Mouse (Mus musculus): Measurements from ENCODE around the gene Cxcl16. TPM values are rescaled to one million over a fixed set of nuclear protein-coding genes. Genes with fewer than 3 reads are reported as not detected.
"Not testable (repeated sequence)": the region's sequence is repeated elsewhere in the genome, so short reads cannot be mapped to it uniquely, and the experiment has no call there.

Cxcl16 gene
- polyA plus RNA-seq, 1 experiment from 2014 or later = 0.46 TPM

GRCm38 (mm10) chr11:70473291-70473690 is 13.5 kb upstream of the Cxcl16 start:
- not testable (repeated sequence) for H3K27me3 ChIP-seq (ENCODE audit: low read depth, poor library complexity, severe bottlenecking); H3K27ac ChIP-seq (replicated peaks); H3K9me3 ChIP-seq (replicated peaks); H3K4me1 ChIP-seq; H3K4me3 ChIP-seq; DNase-seq (ENCODE audit: low spot score); H3K36me3 ChIP-seq
- 89% methylated on average over 5 of the region's 5 CpGs for whole genome bisulfite sequencing

- H3K9me3 ChIP-seq (replicated peaks) = no peaks in the 10 kb centered on the region
- H3K4me1 ChIP-seq = no peaks in the 10 kb centered on the region
- H3K4me3 ChIP-seq = no peak overlapping the region
- no peak for DNase-seq (ENCODE audit: low spot score)
- H3K27ac ChIP-seq (replicated peaks) = no peak overlapping the region
- no peaks in the 10 kb centered on the region for H3K36me3 ChIP-seq
- no peaks in the 10 kb centered on the region for H3K27me3 ChIP-seq (ENCODE audit: low read depth, poor library complexity, severe bottlenecking)
Measured at GRCm38 (mm10) chr11:70472716-70473115, 12.9 kb upstream of the Cxcl16 start.

- Histone ChIP-seq H3K9me3 (replicated peaks) (no peaks in the 10 kb centered on the region), H3K4me3 (no peak overlapping the region), H3K36me3 (no peaks in the 10 kb centered on the region), H3K27ac (replicated peaks) (no peak overlapping the region), H3K4me1 (peaks cover 12% of the 10 kb centered on the region), H3K27me3 (ENCODE audit: low read depth, poor library complexity, severe bottlenecking) (peaks cover 28% of the 10 kb centered on the region)
- 89% methylated on average over 3 of the region's 3 CpGs for whole genome bisulfite sequencing
- no peak for DNase-seq (ENCODE audit: low spot score)
Measured at GRCm38 (mm10) chr11:70469764-70470163, 10.0 kb upstream of the Cxcl16 start.

- peaks cover 15% of the 10 kb centered on the region for H3K4me1 ChIP-seq
- no peak overlapping the region for H3K4me3 ChIP-seq
- 88% methylated on average over 5 of the region's 5 CpGs for WGBS
- H3K9me3 ChIP-seq (replicated peaks) = no peaks in the 10 kb centered on the region
- H3K27ac ChIP-seq (replicated peaks) = no peak overlapping the region
- no peaks in the 10 kb centered on the region for H3K36me3 ChIP-seq
- peaks cover 45% of the 10 kb centered on the region for H3K27me3 ChIP-seq (ENCODE audit: low read depth, poor library complexity, severe bottlenecking)
- no peak for DNase-seq (ENCODE audit: low spot score)
Measured at GRCm38 (mm10) chr11:70467902-70468619, 8.3 kb upstream of the Cxcl16 start.

DNA sequence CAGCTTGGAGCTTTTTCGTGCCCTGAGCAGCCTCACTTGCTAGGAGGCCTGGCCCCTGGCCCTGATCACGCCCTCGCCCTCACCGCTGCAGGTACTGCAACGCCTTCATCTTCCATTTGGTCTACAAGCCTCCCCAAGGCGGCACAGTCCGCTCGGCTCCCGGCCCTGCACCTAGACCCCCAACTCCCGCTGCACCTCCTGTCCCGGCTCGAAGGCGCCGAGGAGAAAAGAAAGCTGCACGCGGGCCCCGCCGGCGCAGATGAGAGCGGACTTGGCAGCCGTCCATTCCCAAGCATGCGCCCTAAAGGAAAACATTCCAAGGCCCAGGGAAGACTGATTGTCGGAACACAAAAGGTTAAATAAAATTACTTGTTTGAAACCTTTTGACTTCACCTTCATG is 6.0 kb upstream of the Cxcl16 start:
- Histone ChIP-seq H3K36me3 (no peaks in the 10 kb centered on the region), H3K27me3 (ENCODE audit: low read depth, poor library complexity, severe bottlenecking) (peaks cover 67% of the 10 kb centered on the region), H3K4me3 (peak overlapping the region; percentile 36), H3K9me3 (replicated peaks) (no peaks in the 10 kb centered on the region), H3K27ac (replicated peaks) (peak overlapping the region; percentile 38; the same call in 1 of the 2 replicates), H3K4me1 (peaks cover 15% of the 10 kb centered on the region)
- DNase-seq (ENCODE audit: low spot score) = peak; percentile 18
- 12% methylated on average over 23 of the region's 23 CpGs for WGBS

DNA sequence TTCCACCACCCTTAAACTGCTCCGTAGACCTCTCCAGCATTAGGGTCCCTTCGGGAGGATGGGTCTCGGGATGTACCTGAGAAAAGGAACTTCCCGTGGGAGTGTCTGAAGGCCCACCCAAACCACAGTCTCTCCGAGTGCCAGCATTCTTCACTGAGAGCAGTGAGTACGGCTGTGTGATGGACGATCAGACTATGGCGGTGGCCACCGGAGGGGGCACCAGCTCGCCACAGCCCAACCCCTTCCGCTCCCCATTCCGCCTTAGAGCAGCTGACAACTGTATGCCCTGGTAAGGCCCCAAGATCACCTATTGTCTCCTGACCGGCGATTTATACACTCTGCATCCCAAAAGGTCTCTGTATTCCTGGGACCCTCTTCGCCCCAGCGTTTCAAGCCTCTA is 5.4 kb upstream of the Cxcl16 start:
- H3K9me3 ChIP-seq (replicated peaks) = no peaks in the 10 kb centered on the region
- peak; percentile 21 for DNase-seq (ENCODE audit: low spot score)
- no peak overlapping the region for H3K27ac ChIP-seq (replicated peaks)
- H3K4me3 ChIP-seq = peak overlapping the region; percentile 36
- H3K27me3 ChIP-seq (ENCODE audit: low read depth, poor library complexity, severe bottlenecking) = peaks cover 73% of the 10 kb centered on the region
- no peaks in the 10 kb centered on the region for H3K36me3 ChIP-seq
- WGBS = 24% methylated on average over 16 of the region's 16 CpGs
- peaks cover 15% of the 10 kb centered on the region for H3K4me1 ChIP-seq

GRCm38 (mm10) chr11:70463970-70464369 is 4.2 kb upstream of the Cxcl16 start:
- no peak for DNase-seq (ENCODE audit: low spot score)
- peaks cover 86% of the 10 kb centered on the region for H3K27me3 ChIP-seq (ENCODE audit: low read depth, poor library complexity, severe bottlenecking)
- WGBS = 82% methylated on average over 5 of the region's 5 CpGs
- H3K4me3 ChIP-seq = no peak overlapping the region
- no peaks in the 10 kb centered on the region for H3K9me3 ChIP-seq (replicated peaks)
- no peak overlapping the region for H3K27ac ChIP-seq (replicated peaks)
- peaks cover 25% of the 10 kb centered on the region for H3K4me1 ChIP-seq
- H3K36me3 ChIP-seq = no peaks in the 10 kb centered on the region

GRCm38 (mm10) chr11:70458688-70459600 is 840 bp downstream of the Cxcl16 start, which contains the start of gene Zmynd15:
Gene Zmynd15 (plus strand): TSS chr11:70459433.
- Histone ChIP-seq H3K4me3 (peak within 1 kb of the TSS; percentile 60), H3K27ac (replicated peaks) (peak within 1 kb of the TSS; percentile 46), H3K36me3 (peaks cover 6% of the 10 kb centered on the region; the same call in 1 of the 2 replicates), H3K4me1 (peaks cover 14% of the 10 kb centered on the region), H3K9me3 (replicated peaks) (no peaks in the 10 kb centered on the region), H3K27me3 (ENCODE audit: low read depth, poor library complexity, severe bottlenecking) (peaks cover 64% of the 10 kb centered on the region)
- peak; percentile 37 for DNase-seq (ENCODE audit: low spot score)
- whole genome bisulfite sequencing = 15% methylated on average over 32 of the region's 32 CpGs

DNA sequence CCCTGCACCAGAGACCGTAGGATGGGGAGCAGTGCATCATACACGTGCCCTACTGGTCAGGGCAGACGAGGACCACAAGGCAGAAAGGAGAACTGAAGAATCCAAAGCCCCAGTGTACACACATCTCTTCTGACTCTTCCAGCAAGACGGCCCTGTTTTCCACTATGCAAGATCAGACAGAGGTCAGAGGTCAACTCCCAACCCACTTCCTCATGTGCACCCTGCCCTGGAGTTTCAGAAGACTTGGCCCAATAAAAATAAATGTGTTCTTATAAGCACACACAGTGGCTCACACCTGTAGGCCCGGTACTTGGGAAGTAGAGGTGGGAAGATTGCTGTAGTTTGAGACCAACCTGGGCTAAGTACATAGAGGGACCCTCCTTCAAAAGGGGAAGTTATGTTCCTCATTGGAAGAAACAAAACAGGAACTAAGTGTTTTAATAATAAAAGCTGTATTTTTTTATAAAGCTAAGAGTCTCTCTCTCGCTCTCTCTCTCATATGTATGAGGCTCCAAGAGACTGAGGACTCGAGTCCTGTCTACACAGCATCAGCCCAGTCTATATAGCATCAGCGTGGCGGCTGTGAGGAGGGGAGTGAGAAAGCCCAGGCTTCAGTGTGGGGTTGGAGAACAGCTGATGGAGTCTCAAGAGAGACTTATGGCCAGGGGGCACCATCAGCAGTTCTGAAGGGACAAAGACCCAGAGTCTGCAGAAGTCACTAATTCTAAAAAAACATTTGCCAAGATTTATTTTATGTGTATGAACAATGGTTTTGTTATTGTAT is 6.3 kb downstream of the Cxcl16 start:
- Histone ChIP-seq H3K36me3 (peaks cover 15% of the 10 kb centered on the region; the same call in 1 of the 2 replicates), H3K27ac (replicated peaks) (no peak overlapping the region), H3K4me3 (peak overlapping the region; percentile 11; the same call in 1 of the 2 replicates), H3K4me1 (peaks cover 25% of the 10 kb centered on the region), H3K27me3 (ENCODE audit: low read depth, poor library complexity, severe bottlenecking) (peaks cover 9% of the 10 kb centered on the region), H3K9me3 (replicated peaks) (no peaks in the 10 kb centered on the region)
- 88% methylated on average over 9 of the region's 9 CpGs for WGBS
- DNase-seq (ENCODE audit: low spot score) = no peak

- H3K4me3 ChIP-seq = peak within 1 kb of the TSS; percentile 82
- H3K4me1 ChIP-seq = peaks cover 25% of the 10 kb centered on the region
- H3K36me3 ChIP-seq = peaks cover 15% of the 10 kb centered on the region; the same call in 1 of the 2 replicates
- no peaks in the 10 kb centered on the region for H3K27me3 ChIP-seq (ENCODE audit: low read depth, poor library complexity, severe bottlenecking)
- peak within 1 kb of the TSS; percentile 95 for H3K27ac ChIP-seq (replicated peaks)
- H3K9me3 ChIP-seq (replicated peaks) = no peaks in the 10 kb centered on the region
- peak; percentile 95 for DNase-seq (ENCODE audit: low spot score)
- WGBS = under 1% methylated on average over 46 of the region's 46 CpGs
Measured at GRCm38 (mm10) chr11:70451797-70452498, 7.8 kb downstream of the Cxcl16 start, which contains the start of gene Med11. Gene Med11 (plus strand): TSS chr11:70451919.

DNA sequence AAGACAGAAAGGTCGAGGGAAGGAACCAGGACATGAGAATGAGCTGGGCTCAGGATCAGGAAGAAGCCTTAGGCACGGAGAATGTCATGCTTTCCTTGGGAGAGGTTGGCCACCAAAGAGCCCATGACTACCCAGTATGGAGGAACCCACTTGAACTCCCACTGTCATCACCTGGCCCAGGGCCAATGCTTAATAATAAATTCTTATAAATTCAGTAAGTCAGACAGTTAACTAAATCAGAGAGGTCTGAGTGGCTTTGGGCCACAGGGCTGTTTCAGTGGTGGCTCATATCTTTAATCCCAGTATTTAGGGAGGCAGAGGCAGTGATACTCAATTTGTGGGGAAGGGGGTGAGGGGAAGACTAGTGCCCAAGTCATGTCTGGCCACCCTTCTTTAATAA is 8.9 kb downstream of the Cxcl16 start:
- no peak for DNase-seq (ENCODE audit: low spot score)
- Histone ChIP-seq H3K27ac (replicated peaks) (no peak overlapping the region), H3K4me3 (peak overlapping the region; percentile 82; the same call in 1 of the 2 replicates), H3K4me1 (peaks cover 25% of the 10 kb centered on the region), H3K27me3 (ENCODE audit: low read depth, poor library complexity, severe bottlenecking) (no peaks in the 10 kb centered on the region), H3K36me3 (peaks cover 15% of the 10 kb centered on the region; the same call in 1 of the 2 replicates), H3K9me3 (replicated peaks) (no peaks in the 10 kb centered on the region)
- 85% methylated on average over 2 of the region's 2 CpGs for WGBS

DNA sequence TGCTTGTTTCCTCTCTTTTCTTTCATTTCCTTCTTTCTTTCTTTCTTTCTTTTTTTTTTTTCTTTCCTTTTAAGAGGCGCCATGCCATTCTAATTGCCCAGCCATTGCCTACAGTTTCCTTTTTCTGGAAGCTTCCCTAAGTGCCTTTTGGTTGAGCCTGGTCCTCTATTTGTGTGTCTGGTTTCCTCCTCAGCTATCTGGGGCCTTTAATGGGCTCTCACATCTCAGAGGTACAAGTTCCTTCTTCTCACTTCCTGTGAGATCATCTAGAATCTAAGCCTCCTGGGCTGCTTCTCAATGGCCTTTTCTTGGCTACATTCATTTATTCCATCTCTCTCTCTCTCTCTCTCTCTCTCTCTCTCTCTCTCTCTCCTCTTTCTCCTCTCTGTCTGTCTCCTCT is 12.4 kb downstream of the Cxcl16 start:
- H3K36me3 ChIP-seq = 0 out of 2 replicates have a peak, but pooled peaks cover 3% of the 10 kb centered on the region
- H3K27ac ChIP-seq (replicated peaks) = no peak overlapping the region
- H3K9me3 ChIP-seq (replicated peaks) = no peaks in the 10 kb centered on the region
- H3K4me3 ChIP-seq = no peak overlapping the region
- H3K4me1 ChIP-seq = peaks cover 11% of the 10 kb centered on the region
- no peaks in the 10 kb centered on the region for H3K27me3 ChIP-seq (ENCODE audit: low read depth, poor library complexity, severe bottlenecking)
- DNase-seq (ENCODE audit: low spot score) = no peak
- 72% methylated on average over 1 of the region's 1 CpGs for WGBS

All from midbrain, embryonic 10.5 days (tissue).